Mouse (Mus musculus): ENCODE measurements around the gene Tmem25. TPM values are rescaled to one million over a fixed set of nuclear protein-coding genes. Genes with fewer than 3 reads are reported as not detected.
A peak's percentile ranks its signal among the peaks of the same experiment; 100 is the strongest.

Gene Tmem25
- total RNA-seq (2012; rRNA removed): 0.54 and 1.0 TPM in 2 replicates

DNA sequence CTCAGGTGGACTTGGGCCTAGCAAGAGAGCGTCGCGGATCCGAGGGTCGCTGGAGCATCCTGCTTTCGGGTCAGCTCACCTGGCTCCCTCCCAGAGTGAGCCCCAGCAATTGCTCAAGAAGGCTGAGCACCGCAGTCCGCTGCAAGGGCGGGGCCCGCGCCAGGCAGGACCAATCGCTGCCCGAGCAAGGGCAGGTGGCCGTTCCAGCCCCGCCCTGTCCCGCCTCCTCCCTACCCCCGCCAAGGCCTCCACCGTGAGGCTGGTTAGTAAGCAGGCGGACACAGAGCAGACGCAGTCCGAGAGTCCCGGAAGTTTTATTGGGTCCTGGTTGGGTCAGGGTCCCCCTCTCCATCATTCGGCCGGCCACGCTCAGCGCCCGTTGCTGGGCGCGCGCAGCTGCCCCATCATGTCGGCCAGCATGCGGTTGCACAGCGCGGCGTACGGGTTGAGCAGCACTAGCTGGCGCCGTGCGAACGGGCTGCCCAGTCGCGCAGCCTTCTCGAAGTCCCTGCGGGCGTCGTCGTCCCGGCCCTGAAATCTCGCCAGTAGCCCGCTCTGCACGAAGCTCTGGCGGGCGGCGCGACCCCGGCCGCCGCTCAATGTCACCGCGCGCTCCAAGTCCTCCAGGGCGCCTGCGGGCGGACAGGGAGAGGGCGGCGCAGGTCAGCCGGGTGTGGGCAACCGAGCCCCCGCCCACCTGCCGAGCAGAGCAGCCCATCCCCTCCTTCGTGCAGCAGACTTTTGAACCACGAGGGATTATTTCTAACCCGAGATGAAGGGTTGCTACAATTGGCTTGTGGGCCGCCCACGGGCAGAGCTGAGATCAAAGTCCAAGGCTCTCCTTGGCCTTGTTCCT lies at the start of gene Tmem25:
Gene Tmem25, minus strand, starts transcription at position 206 of the 856 bp plus-strand sequence.
- Histone ChIP-seq H3K27ac (ENCODE audit: insufficient read depth, low read depth, low read length, poor library complexity, severe bottlenecking) (no peak within 1 kb of the TSS), H3K4me3 (ENCODE audit: insufficient read depth in 1 of 2, low read depth in 1 of 2, low read length in 2 of 2, poor library complexity in 1 of 2, severe bottlenecking in 1 of 2) (peak within 1 kb of the TSS; percentile 68 to 89), H3K4me1 (ENCODE audit: control insufficient read depth in 2 of 2, insufficient read depth in 2 of 2, low read length in 2 of 2, poor library complexity in 1 of 2) (no peaks in the 10 kb centered on the region; a peak in 1 of 4 replicates), H3K9ac (ENCODE audit: insufficient read depth, low read depth, low read length, poor library complexity, severe bottlenecking) (peak within 1 kb of the TSS; percentile 42), H3K36me3 (ENCODE audit: control insufficient read depth, insufficient read depth, low read length, poor library complexity, severe bottlenecking) (no peaks in the 10 kb centered on the region), H3K9me3 (ENCODE audit: control insufficient read depth, insufficient read depth, low read depth, low read length) (no peaks in the 10 kb centered on the region)
- DNase-seq (ENCODE audit: low read depth, low spot score): peak; percentile 62
- in situ Hi-C loops (cut with MboI; ENCODE audit: low sequenced_read_pairs in 2 of 2, unreplicated experiment in 2 of 2): no loop called here
- TF ChIP-seq HCFC1 (IDR thresholded peaks at IDR 0.05; ENCODE audit: borderline replicate concordance, insufficient read depth, low read length): 0 out of 2 replicates have a peak, but pooled peaks have one; percentile 20
- TF ChIP-seq ZC3H11A (IDR thresholded peaks at IDR 0.05; ENCODE audit: borderline replicate concordance, low read depth, low read length): no peak

DNA sequence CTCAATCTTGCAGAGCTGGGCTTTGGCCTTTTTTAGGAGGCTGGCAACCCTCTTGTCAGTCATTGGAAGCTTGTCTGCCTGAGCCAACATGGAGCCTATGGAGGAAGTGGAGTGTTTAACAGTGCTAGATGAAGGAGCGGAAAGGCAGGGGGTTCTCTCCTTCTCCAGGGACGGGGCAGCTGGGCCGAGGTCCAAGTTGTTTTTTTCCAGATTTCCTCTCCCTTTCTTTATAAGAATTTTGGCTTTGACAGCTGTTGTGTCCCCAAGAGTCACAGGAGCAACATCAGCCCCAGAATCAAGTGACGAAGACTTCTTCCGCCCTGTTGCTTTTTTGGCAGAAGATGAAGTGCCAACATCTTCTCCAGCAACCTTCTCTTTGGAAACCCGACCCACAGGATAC lies 48.3 kb upstream of the Tmem25 start:
- Histone ChIP-seq H3K4me1 (ENCODE audit: control insufficient read depth in 2 of 2, insufficient read depth in 2 of 2, low read length in 2 of 2, poor library complexity in 1 of 2) (peaks cover 0 to 10% of the 10 kb centered on the region in 2 experiments; a peak in 2 of 4 replicates), H3K4me3 (ENCODE audit: insufficient read depth in 1 of 2, low read depth in 1 of 2, low read length in 2 of 2, poor library complexity in 1 of 2, severe bottlenecking in 1 of 2) (no peak overlapping the region), H3K36me3 (ENCODE audit: control insufficient read depth, insufficient read depth, low read length, poor library complexity, severe bottlenecking) (peaks cover 47% of the 10 kb centered on the region), H3K9ac (ENCODE audit: insufficient read depth, low read depth, low read length, poor library complexity, severe bottlenecking) (no peak overlapping the region), H3K9me3 (ENCODE audit: control insufficient read depth, insufficient read depth, low read depth, low read length) (no peaks in the 10 kb centered on the region), H3K27ac (ENCODE audit: insufficient read depth, low read depth, low read length, poor library complexity, severe bottlenecking) (no peak overlapping the region)
- no peak for TF ChIP-seq ZNF384 (IDR thresholded peaks at IDR 0.05; ENCODE audit: low read depth, low read length)
- TF ChIP-seq MAFK (IDR thresholded peaks at IDR 0.05; ENCODE audit: insufficient read depth, low read depth, low read length): no peak
- no peak for TF ChIP-seq CHD2 (IDR thresholded peaks at IDR 0.05; ENCODE audit: low read depth, low read length)
- TF ChIP-seq HCFC1 (IDR thresholded peaks at IDR 0.05; ENCODE audit: borderline replicate concordance, insufficient read depth, low read length): no peak
- TF ChIP-seq ZC3H11A (IDR thresholded peaks at IDR 0.05; ENCODE audit: borderline replicate concordance, low read depth, low read length): no peak
- DNase-seq (ENCODE audit: low read depth, low spot score): no peak
- in situ Hi-C loops (cut with MboI; ENCODE audit: low sequenced_read_pairs in 2 of 2, unreplicated experiment in 2 of 2): no loop called here

DNA sequence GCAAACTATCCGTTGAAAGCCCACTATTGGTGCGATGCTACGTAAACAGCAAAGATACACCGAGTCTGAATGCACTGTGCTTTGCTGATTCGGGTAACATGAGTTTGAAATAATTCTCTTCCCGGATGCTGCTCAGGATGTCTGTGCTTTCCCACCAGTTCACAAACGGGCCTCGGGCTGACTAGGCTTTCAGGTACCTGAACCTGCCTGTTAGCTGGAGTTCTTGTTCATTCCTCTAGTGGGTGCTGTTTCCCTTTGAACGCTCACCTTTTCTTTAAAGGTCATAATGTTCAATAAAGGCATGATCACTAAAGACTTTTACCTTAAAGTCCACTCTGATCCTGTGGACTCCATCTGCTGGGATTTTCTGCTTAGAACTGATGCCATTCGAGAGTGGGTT lies 42.1 kb upstream of the Tmem25 start:
- H3K36me3 ChIP-seq (ENCODE audit: control insufficient read depth, insufficient read depth, low read length, poor library complexity, severe bottlenecking): peaks cover 33% of the 10 kb centered on the region
- peak; percentile 36 for DNase-seq (ENCODE audit: low read depth, low spot score)
- in situ Hi-C loops (cut with MboI; ENCODE audit: low sequenced_read_pairs in 2 of 2, unreplicated experiment in 2 of 2): no loop called here

DNA sequence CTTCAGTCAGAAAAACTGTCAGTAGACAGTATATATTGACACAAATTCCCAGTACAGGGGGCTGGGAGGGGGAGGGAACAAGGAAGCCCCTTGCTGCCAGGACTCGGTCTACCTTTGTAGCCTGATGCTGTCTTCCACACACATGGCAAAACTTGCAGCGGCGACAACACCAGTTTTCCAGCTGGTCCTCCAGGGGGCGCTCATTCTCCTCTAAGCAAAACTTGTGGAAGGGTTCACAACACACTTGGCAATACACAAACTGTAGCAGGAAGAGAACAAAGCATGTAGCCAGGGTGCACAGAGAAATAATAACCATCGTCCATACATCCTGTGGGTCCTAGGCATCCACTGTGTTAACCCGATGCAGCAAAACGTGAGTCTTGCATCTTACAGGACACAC lies 37.3 kb upstream of the Tmem25 start:
- peak; percentile 69 for DNase-seq (ENCODE audit: low read depth, low spot score)
- in situ Hi-C loops (cut with MboI; ENCODE audit: low sequenced_read_pairs in 2 of 2, unreplicated experiment in 2 of 2): no loop called here
- Histone ChIP-seq H3K9me3 (ENCODE audit: control insufficient read depth, insufficient read depth, low read depth, low read length) (no peaks in the 10 kb centered on the region), H3K27ac (ENCODE audit: insufficient read depth, low read depth, low read length, poor library complexity, severe bottlenecking) (no peak overlapping the region), H3K4me3 (ENCODE audit: insufficient read depth in 1 of 2, low read depth in 1 of 2, low read length in 2 of 2, poor library complexity in 1 of 2, severe bottlenecking in 1 of 2) (no peak overlapping the region), H3K36me3 (ENCODE audit: control insufficient read depth, insufficient read depth, low read length, poor library complexity, severe bottlenecking) (peaks cover 41% of the 10 kb centered on the region), H3K9ac (ENCODE audit: insufficient read depth, low read depth, low read length, poor library complexity, severe bottlenecking) (no peak overlapping the region), H3K4me1 (ENCODE audit: control insufficient read depth in 2 of 2, insufficient read depth in 2 of 2, low read length in 2 of 2, poor library complexity in 1 of 2) (no peaks in the 10 kb centered on the region)
- no peak for TF ChIP-seq CHD2 (IDR thresholded peaks at IDR 0.05; ENCODE audit: low read depth, low read length)

More for the DNA sequence above, 42.1 kb upstream of the Tmem25 start:
- Histone ChIP-seq H3K4me3 (ENCODE audit: insufficient read depth in 1 of 2, low read depth in 1 of 2, low read length in 2 of 2, poor library complexity in 1 of 2, severe bottlenecking in 1 of 2) (no peak overlapping the region), H3K9me3 (ENCODE audit: control insufficient read depth, insufficient read depth, low read depth, low read length) (no peaks in the 10 kb centered on the region), H3K9ac (ENCODE audit: insufficient read depth, low read depth, low read length, poor library complexity, severe bottlenecking) (no peak overlapping the region), H3K27ac (ENCODE audit: insufficient read depth, low read depth, low read length, poor library complexity, severe bottlenecking) (no peak overlapping the region), H3K4me1 (ENCODE audit: control insufficient read depth in 2 of 2, insufficient read depth in 2 of 2, low read length in 2 of 2, poor library complexity in 1 of 2) (no peaks in the 10 kb centered on the region)
- TF ChIP-seq ZC3H11A (IDR thresholded peaks at IDR 0.05; ENCODE audit: borderline replicate concordance, low read depth, low read length) (no peak), HCFC1 (IDR thresholded peaks at IDR 0.05; ENCODE audit: borderline replicate concordance, insufficient read depth, low read length) (no peak)

DNA sequence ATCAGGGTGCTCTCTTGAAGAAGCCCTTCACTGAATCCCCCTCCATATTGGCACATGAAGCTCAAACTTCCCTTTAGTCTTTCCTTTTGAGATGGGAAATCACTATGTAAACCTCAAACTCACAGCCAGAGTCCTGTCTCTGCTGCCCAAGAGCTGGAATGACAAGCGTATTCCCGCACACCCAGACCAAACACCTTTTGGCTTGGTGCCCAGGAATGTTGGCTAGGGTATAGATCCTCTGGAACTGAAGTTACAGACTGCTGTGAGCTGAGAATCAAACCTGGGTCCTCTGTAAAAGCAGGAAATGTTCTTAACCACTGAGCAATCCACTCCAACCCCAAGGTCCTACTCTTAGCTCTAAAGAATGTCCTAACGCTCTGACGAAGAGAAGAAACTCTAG lies 33.2 kb upstream of the Tmem25 start:
- Histone ChIP-seq H3K9me3 (ENCODE audit: control insufficient read depth, insufficient read depth, low read depth, low read length) (no peaks in the 10 kb centered on the region), H3K27ac (ENCODE audit: insufficient read depth, low read depth, low read length, poor library complexity, severe bottlenecking) (no peak overlapping the region), H3K36me3 (ENCODE audit: control insufficient read depth, insufficient read depth, low read length, poor library complexity, severe bottlenecking) (peaks cover 46% of the 10 kb centered on the region), H3K4me1 (ENCODE audit: control insufficient read depth in 2 of 2, insufficient read depth in 2 of 2, low read length in 2 of 2, poor library complexity in 1 of 2) (no peaks in the 10 kb centered on the region), H3K9ac (ENCODE audit: insufficient read depth, low read depth, low read length, poor library complexity, severe bottlenecking) (no peak overlapping the region), H3K4me3 (ENCODE audit: insufficient read depth in 1 of 2, low read depth in 1 of 2, low read length in 2 of 2, poor library complexity in 1 of 2, severe bottlenecking in 1 of 2) (no peak overlapping the region)
- no peak for DNase-seq (ENCODE audit: low read depth, low spot score)
- TF ChIP-seq CHD2 (IDR thresholded peaks at IDR 0.05; ENCODE audit: low read depth, low read length) (no peak), ZNF384 (IDR thresholded peaks at IDR 0.05; ENCODE audit: low read depth, low read length) (no peak), HCFC1 (IDR thresholded peaks at IDR 0.05; ENCODE audit: borderline replicate concordance, insufficient read depth, low read length) (no peak), ZC3H11A (IDR thresholded peaks at IDR 0.05; ENCODE audit: borderline replicate concordance, low read depth, low read length) (no peak)
- in situ Hi-C loops (cut with MboI; ENCODE audit: low sequenced_read_pairs in 2 of 2, unreplicated experiment in 2 of 2): no loop called here
